Mouse (Mus musculus) forebrain, embryonic 10.5 days (tissue): ENCODE results near the gene Pdilt. TPM values are rescaled to one million over a fixed set of nuclear protein-coding genes. Genes with fewer than 3 reads are reported as not detected.

Experiments used
- DNase-seq: peaks from one replicate; pipeline ENCODE4 v3.0.0-alpha.2; 2017; ENCODE audit warnings: low spot score; ENCODE audit errors: extremely low spot score
- H3K27ac ChIP-seq: fragments of 300-500 bp; sonication (generic); 2 replicates; pipeline ENCODE4 v1.5.1; 2016; ENCODE audit warnings: mild to moderate bottlenecking
- H3K27me3 ChIP-seq: fragments of 300-500 bp; sonication (generic); 2 replicates; pipeline ENCODE4 v1.6.1; 2016; ENCODE audit warnings: mild to moderate bottlenecking; ENCODE audit not compliant: poor library complexity, severe bottlenecking
- H3K36me3 ChIP-seq: fragments of 300-500 bp; sonication (generic); replicated peaks from 2 replicates; pipeline ENCODE4 v1.6.1; 2016; ENCODE audit warnings: mild to moderate bottlenecking, moderate library complexity
- H3K4me1 ChIP-seq: fragments of 300-500 bp; sonication (generic); 2 replicates; pipeline ENCODE4 v1.6.1; 2016
- H3K4me3 ChIP-seq: fragments of 300-500 bp; sonication (generic); 2 replicates; pipeline ENCODE4 v1.5.1; 2016; ENCODE audit warnings: mild to moderate bottlenecking, moderate library complexity
- H3K9me3 ChIP-seq: fragments of 300-500 bp; sonication (generic); 2 replicates; pipeline ENCODE4 v1.6.1; 2016; ENCODE audit warnings: mild to moderate bottlenecking, moderate library complexity
- WGBS: fragments of 180-500 bp; shearing (Covaris S2); methylation state at CpG from one replicate; pipeline ENCODE4 v1.1.7; 2016; 5-methylcytosine and 5-hydroxymethylcytosine counted together
- polyA plus RNA-seq: library from polyadenylated mRNA; unstranded; fragments of >200 nt; fragmentation: Nextera tagmentation; extraction: Ambion mirVana; gene quantifications from 2 replicates; pipeline ENCODE4 v1.2.1, GENCODE M21; 2016

The Pdilt gene
- polyA plus RNA-seq, 1 experiment from 2014 or later: not detected

DNA sequence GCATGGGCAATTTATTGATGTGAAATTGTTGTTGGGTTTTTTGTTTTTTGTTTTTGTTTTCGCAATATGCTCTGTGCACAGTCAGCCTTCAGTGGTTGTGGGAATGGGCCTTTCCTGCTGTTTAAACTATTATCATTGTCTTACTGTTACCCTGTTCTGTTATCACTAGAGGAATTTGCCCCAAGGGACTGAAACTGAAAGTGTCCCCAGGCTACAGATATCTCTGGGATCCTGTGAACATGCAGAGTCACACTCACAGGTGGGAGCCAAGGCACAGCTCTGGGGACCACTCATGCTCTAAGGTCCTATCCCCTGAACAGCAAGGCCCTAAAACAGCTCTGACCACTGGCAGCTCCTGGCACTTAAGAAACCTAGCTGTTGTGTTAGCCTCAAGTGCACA, 3.8 kb upstream of the Pdilt start:
- H3K27ac ChIP-seq: no peak overlapping the region
- H3K36me3 ChIP-seq: no peaks in the 10 kb centered on the region
- 91% methylated on average over 1 of the region's 1 CpGs for WGBS
- peaks cover 10% of the 10 kb centered on the region for H3K4me1 ChIP-seq
- 0 out of 2 replicates have a peak, but pooled peaks cover 5% of the 10 kb centered on the region for H3K27me3 ChIP-seq
- no peak overlapping the region for H3K4me3 ChIP-seq
- no peaks in the 10 kb centered on the region for H3K9me3 ChIP-seq
- DNase-seq: peak; percentile 7

DNA sequence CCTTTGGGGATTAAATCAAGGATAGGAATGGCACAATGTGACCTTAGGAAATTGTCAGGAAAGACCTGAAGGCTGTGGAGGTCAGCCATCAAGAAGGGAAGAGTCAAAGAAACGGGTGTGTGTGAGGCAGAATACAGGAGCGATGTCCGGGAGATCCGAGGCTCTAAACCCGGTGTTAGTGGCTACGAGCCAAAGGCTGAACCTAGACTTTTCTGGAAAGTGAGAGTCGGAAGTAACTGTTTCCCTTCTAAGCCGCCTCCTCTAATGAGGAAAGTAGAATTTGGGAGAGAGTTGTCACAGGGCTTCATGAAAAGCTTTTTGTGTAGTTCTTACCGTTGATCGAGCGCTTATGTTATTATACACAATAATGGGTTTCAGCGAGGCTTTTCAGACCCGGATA, 3.2 kb upstream of the Pdilt start:
- peak; percentile 13 for DNase-seq
- no peak overlapping the region for H3K27ac ChIP-seq
- no peaks in the 10 kb centered on the region for H3K9me3 ChIP-seq
- 62% methylated on average over 13 of the region's 13 CpGs for WGBS
- 0 out of 2 replicates have a peak, but pooled peaks cover 5% of the 10 kb centered on the region for H3K27me3 ChIP-seq
- H3K4me1 ChIP-seq: peaks cover 10% of the 10 kb centered on the region
- no peak overlapping the region for H3K4me3 ChIP-seq
- H3K36me3 ChIP-seq: no peaks in the 10 kb centered on the region

DNA sequence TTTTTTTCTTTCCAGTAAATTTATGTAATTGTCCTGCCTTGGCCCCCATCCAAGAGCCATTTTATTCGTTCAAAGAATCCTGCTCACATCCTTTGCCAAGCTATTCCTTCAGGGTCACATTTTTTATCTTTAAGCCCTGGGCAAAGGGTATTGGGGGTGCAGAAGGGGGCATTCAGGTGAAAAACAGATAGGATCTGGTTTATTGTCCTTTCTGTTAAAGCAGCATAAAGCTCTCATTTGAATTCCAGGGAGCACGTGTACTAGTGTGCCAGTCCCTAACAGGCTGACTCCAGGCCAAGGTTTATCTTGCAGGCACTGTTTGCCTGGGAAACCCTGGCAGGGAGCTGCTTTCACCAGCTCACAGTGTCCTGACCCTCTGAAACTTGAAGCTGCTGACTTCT, 2.6 kb upstream of the Pdilt start:
- Histone ChIP-seq H3K36me3 (no peaks in the 10 kb centered on the region), H3K9me3 (no peaks in the 10 kb centered on the region), H3K4me3 (no peak overlapping the region), H3K4me1 (peaks cover 10% of the 10 kb centered on the region), H3K27ac (no peak overlapping the region), H3K27me3 (0 out of 2 replicates have a peak, but pooled peaks cover 5% of the 10 kb centered on the region)
- no peak for DNase-seq
- 62% methylated on average over 2 of the region's 2 CpGs for WGBS

DNA sequence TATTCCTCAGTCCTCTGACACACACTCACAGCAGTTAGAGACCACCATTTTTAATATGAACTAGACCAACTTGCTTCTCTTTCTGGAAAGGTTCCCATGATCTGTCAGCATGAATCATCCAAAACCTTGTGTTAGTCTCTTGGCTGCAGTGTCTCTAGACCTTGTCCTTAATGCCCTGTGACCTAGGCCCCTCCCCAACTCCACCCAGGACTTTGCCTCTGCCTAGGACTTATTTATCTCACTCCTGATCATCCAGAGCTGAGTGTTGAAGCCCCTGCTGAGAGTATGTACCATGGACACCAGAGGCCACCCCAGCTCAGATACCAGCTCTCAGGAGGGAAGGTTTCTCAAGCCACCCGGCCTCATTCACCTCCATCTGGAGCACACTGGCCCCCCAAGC, 904 bp downstream of the Pdilt start:
- Histone ChIP-seq H3K4me1 (peaks cover 10% of the 10 kb centered on the region), H3K9me3 (no peaks in the 10 kb centered on the region), H3K27ac (no peak overlapping the region), H3K36me3 (no peaks in the 10 kb centered on the region), H3K27me3 (0 out of 2 replicates have a peak, but pooled peaks cover 5% of the 10 kb centered on the region), H3K4me3 (no peak overlapping the region)
- 88% methylated on average over 1 of the region's 1 CpGs for WGBS
- DNase-seq: no peak

DNA sequence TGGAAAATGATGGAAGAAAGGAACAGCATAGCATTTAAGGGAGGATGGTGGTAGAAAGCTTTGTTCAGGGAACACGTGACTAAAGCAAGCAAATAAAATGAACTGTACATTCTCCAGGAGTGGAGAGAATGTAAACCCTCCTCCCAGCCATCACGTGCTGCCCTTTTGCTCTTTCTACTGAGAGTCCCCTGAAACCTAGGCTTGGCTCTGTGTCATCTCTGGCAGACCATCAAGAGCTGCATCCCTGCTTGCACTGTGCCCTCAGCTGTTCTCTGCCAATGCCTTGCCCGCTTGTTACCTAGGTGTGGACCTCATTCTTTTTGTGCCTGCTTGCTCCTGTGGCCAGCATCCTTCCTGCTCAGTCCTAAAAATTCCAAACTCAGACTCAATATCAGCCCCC, 1.5 kb downstream of the Pdilt start:
- Histone ChIP-seq H3K4me3 (no peak overlapping the region), H3K4me1 (peaks cover 10% of the 10 kb centered on the region), H3K36me3 (no peaks in the 10 kb centered on the region), H3K27me3 (0 out of 2 replicates have a peak, but pooled peaks cover 5% of the 10 kb centered on the region), H3K27ac (no peak overlapping the region), H3K9me3 (no peaks in the 10 kb centered on the region)
- WGBS: 86% methylated on average over 3 of the region's 3 CpGs
- no peak for DNase-seq

DNA sequence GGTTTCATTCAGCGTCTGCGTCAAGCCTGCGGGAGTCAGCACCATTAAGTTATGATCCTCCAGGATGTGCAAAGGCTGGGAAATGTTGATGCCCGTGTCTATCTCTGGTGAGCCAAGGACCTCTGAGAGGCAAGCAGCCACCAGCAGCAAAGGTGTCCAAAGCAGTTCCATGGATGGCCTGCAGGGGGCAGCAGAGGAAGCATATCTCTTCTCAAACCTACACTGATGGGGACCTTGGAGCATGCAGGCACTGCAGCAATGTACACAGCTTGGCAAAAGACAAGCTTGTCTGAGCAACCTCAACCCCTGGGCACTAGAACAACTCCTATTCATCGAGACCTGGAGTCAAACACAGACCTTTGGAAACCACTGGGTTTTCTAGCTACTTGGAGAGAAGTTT, 3.6 kb downstream of the Pdilt start:
- no peaks in the 10 kb centered on the region for H3K4me1 ChIP-seq
- H3K27me3 ChIP-seq: no peaks in the 10 kb centered on the region
- DNase-seq: peak; percentile 62
- no peak overlapping the region for H3K4me3 ChIP-seq
- WGBS: 60% methylated on average over 5 of the region's 5 CpGs
- H3K27ac ChIP-seq: no peak overlapping the region
- H3K36me3 ChIP-seq: no peaks in the 10 kb centered on the region
- no peaks in the 10 kb centered on the region for H3K9me3 ChIP-seq

DNA sequence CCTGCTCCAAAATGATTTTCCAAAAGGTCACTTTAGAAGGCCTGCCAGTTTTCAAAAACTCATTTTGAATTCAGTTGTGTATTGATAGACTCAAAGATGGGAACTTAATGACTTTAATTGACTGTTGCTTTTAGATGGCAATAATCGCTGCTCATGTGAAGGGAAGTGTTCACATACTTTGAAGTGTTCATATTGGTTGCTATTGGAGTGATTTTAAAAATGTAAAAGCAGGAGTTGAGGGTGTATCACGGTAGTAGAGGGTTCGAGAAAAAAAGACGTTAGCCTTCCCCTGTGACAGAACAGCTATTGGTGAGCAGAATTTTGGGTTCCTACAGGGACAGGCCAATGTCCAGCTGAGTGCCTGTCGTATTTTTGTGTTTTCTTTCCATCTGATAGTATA, 4.1 kb downstream of the Pdilt start, which contains the start of gene Acsm5:
Gene Acsm5, plus strand, starts transcription at position 301 of the 400 bp plus-strand sequence.
- 73% methylated on average over 5 of the region's 5 CpGs for WGBS
- Histone ChIP-seq H3K4me3 (no peak within 1 kb of the TSS), H3K27ac (no peak within 1 kb of the TSS), H3K4me1 (no peaks in the 10 kb centered on the region), H3K27me3 (no peaks in the 10 kb centered on the region), H3K9me3 (no peaks in the 10 kb centered on the region), H3K36me3 (no peaks in the 10 kb centered on the region)
- no peak for DNase-seq

DNA sequence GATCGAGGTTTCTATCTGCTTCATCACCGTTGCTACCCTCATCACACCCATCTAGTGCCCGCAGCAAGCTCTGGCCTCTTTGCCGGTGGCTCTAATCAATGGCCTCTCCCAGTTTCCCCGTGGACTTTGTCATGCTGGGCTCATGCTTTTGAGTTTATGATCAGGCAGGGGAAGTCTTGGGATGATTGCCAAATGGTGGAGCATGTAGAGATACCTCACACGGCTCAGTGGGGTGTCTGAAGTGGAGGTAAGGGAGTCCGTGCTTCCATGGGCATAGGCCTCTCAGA, 7.1 kb downstream of the Pdilt start:
- Histone ChIP-seq H3K9me3 (no peaks in the 10 kb centered on the region), H3K4me1 (no peaks in the 10 kb centered on the region), H3K27ac (no peak overlapping the region), H3K4me3 (no peak overlapping the region), H3K27me3 (no peaks in the 10 kb centered on the region), H3K36me3 (no peaks in the 10 kb centered on the region)
- DNase-seq: peak; percentile 5
- WGBS: 89% methylated on average over 7 of the region's 7 CpGs

DNA sequence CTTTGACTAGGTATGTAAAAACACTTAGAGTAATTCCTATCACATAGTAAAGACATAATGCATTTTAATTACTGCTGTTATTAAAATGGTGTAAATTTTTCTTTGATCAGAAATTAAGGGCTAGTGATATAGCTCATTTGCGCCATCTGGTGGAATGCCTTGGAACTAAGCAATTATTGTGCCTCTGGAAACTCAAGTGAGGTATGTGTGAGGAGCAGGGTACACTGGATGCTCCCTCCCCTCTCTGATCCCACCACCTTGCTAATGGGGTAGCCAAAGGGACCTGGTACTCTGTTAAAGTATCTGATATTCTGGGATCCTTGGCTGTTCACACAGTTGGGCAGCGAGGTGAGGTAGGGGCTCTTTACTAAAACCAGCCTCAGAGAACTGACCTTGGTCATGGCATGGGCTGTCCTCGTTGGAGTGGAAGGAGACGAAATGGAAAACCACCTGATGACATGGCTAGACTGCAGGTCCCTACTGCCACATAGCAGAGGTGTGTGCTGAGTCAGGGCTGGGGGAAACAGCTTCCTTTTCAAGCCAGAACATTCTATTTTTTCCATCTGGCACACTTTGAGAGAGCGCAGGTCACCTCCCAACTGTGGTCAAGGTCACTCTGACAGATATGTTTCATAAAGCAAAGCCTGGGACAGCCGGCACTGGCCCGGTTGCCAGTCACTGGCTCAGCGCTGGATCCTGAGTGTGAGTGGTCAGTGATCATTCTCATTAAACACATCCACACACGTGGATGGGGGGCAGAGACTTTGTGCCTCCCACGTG, 7.6 kb downstream of the Pdilt start:
- WGBS: 69% methylated on average over 10 of the region's 10 CpGs
- H3K27ac ChIP-seq: no peak overlapping the region

DNA sequence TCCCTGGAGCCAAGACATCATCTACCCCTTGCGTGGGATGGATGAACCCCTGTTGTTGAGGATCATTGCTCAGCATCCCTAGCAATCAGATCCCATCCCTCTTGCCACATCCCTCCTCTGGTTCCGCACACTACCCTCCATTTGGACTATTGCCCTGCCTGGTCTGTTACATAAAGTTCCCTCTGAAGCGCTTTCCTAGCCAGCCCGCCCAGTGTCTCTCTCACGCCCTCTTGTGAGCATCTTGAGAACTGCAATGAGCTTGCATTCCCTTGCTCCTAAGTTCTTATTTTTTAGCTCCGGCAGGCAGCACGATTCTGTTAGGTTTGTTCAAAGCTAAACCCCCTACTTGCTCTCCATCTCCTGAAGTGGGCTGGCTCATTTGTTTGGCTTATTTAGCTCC, 10.2 kb downstream of the Pdilt start:
- Histone ChIP-seq H3K4me3 (no peak overlapping the region), H3K27me3 (no peaks in the 10 kb centered on the region), H3K9me3 (no peaks in the 10 kb centered on the region), H3K36me3 (no peaks in the 10 kb centered on the region), H3K4me1 (no peaks in the 10 kb centered on the region), H3K27ac (no peak overlapping the region)
- DNase-seq: peak; percentile 47
- 39% methylated on average over 7 of the region's 7 CpGs for WGBS

More for the DNA sequence above, 7.6 kb downstream of the Pdilt start:
- Histone ChIP-seq H3K9me3 (no peaks in the 10 kb centered on the region), H3K27me3 (no peaks in the 10 kb centered on the region), H3K36me3 (no peaks in the 10 kb centered on the region), H3K4me1 (no peaks in the 10 kb centered on the region), H3K4me3 (no peak overlapping the region)
- peak; percentile 20 for DNase-seq

DNA sequence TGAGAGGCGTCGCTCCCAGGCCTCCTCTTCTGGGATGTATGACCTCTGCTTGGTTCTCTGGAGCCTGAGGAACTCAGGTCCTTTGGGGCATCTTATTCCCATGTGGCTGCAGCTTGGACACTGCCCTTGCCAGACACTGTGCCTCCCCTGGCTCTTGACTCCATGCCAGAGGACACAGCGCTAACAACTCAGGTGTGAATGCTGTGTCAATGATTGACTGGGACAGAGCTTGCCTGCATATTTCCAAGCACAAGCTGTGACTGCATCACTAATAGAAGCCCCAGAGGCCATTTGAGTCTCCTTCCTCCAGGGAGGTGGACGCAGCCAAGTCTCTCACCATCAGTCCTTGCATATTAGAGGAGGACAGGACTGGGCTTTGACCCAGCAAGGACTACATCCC, 12.1 kb downstream of the Pdilt start:
- Histone ChIP-seq H3K27ac (no peak overlapping the region), H3K27me3 (no peaks in the 10 kb centered on the region), H3K9me3 (no peaks in the 10 kb centered on the region), H3K36me3 (no peaks in the 10 kb centered on the region), H3K4me3 (no peak overlapping the region), H3K4me1 (no peaks in the 10 kb centered on the region)
- 91% methylated on average over 4 of the region's 4 CpGs for whole genome bisulfite sequencing
- no peak for DNase-seq

DNA sequence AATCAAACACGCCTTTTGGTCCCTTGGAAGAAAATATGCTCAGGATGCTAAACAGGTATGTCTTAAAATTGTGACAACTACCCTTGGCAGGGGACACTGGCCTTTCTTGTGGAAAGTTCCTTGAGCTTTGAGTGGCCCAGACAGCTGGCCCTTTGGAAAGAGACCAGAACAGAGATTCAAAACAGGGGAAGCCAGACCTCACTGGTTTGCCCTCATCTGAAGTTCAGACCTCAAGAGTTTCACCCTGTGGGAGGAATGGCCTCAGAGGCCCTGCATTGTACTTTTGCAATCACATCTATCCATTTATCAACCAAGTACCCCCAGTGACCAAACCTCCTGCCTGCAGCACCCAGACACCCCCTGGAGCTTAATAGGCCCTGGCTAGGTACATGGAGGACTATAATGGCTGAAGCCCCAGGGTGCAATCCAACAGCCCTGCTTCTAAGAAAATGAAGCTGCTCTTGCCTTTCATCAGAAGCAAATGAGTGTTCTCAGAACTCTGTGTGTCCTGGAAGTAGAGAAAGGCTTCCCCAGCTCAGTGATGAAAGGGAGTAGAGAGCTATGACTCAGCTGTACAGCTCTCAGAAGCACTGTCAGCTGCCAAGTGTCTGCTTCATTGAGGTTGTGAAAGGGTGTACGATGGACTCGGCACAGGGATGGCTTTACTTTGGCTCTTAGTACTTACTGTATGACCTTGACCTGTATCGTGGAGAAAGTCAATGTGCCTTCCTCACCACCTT, 33.1 kb downstream of the Pdilt start:
- Histone ChIP-seq H3K4me3 (no peak overlapping the region), H3K36me3 (no peaks in the 10 kb centered on the region), H3K27ac (no peak overlapping the region), H3K4me1 (no peaks in the 10 kb centered on the region), H3K27me3 (no peaks in the 10 kb centered on the region), H3K9me3 (no peaks in the 10 kb centered on the region)
- DNase-seq: no peak
- WGBS: 92% methylated on average over 4 of the region's 4 CpGs

DNA sequence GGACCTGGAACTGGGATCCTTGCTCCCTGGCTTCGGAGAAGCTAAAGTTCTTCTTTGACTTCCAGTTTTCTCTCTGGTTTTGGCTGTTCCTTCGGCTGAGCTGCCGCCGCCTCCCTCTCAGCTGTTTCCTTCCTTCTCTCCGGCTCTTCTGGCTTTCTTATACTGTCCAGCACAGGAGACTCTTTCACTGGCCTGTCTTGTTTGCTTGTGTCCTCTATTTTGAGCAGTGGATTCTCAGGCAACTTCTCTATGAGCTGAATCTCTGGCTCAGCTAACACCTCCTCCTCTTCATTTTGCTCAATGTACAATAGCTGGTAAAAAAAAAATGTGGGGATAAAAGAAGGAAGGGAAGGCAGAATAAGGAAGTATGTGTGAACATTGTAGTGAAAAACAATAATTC, 36.6 kb downstream of the Pdilt start:
- no peaks in the 10 kb centered on the region for H3K4me1 ChIP-seq
- no peak overlapping the region for H3K27ac ChIP-seq
- H3K27me3 ChIP-seq: no peaks in the 10 kb centered on the region
- H3K4me3 ChIP-seq: no peak overlapping the region
- no peaks in the 10 kb centered on the region for H3K36me3 ChIP-seq
- H3K9me3 ChIP-seq: no peaks in the 10 kb centered on the region
- WGBS: 92% methylated on average over 5 of the region's 5 CpGs
- no peak for DNase-seq
